Mouse (Mus musculus): ENCODE data around the gene Klhl12. TPM values are rescaled to one million over a fixed set of nuclear protein-coding genes. Genes with fewer than 3 reads are reported as not detected.
A peak's percentile ranks its signal among the peaks of the same experiment; 100 is the strongest.
"Not testable (repeated sequence)": the region's sequence is repeated elsewhere in the genome, so short reads cannot be mapped to it uniquely, and the experiment has no call there.

Klhl12 gene
- 10 to 100 TPM; 14.4 to 15.1 TPM for total RNA-seq (2021)
- long read RNA-seq, experiment 1, partial matches to known transcripts = 4 of 6 reads
- long read RNA-seq, experiment 1, other reads (novel, unspliced or antisense) = 1 of 6 reads
- long read RNA-seq, experiment 2, transcript Klhl12-201 (12 exons, 3,408 nt) = major isoform, 6 of 17 reads
- long read RNA-seq, experiment 2, partial matches to known transcripts = 10 of 17 reads
- long read RNA-seq, experiment 2, other reads (novel, unspliced or antisense) = 1 of 17 reads

DNA sequence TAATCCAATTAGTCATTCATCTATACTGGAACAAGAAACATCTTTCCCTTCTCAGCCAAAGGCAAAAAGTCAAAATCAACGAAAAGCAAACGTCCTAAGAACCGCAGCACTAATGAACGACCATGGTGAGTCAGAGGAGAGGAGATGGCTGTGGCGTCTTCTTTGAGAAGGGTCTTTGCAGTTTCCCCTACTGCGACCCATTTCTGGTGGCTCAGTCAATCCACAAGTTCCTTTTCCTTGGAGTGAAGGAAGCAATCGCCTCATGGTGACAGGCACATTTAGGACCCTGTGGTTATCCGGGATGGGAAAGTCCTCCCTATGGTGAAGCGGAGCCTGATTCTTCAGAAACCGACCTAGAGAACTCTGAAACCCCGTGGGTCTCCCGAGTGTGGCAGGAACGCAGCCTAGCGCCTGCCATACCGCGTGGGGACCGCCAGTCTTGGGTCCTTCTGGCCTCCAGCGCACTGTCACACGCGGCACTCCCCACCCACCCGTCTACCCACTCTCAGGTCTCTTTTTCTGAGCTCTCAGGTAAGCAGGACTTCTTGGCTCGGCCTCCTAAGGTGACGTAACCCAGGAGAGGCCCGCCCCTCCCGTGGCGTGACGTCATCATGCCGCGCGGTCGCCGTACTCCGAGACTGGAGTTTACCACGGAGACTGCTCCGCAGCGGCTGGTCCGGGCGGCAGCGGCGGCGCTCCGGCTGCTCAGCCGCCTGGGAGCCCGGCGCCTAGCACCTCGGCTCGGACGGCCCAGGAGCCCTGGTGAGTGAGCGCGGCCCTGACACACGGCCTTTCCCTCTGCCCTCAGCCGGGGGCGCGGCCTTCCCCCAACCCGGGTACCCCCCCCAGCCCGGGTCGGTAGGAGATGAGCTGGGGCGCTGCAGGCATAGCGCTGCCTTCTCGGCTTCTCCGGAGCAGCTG lies at the start of gene Klhl12:
Gene Klhl12, plus strand, starts transcription at position 628 of the 921 bp plus-strand sequence.
- intact Hi-C loops (cut with DNase I) = loop anchor here (2.0 to 5.0 kb wide), 3 partner anchors 38 to 94 kb away; partner anchors contain the start of gene Tmem183a
- peak; percentile 89 to 92 for DNase-seq

DNA sequence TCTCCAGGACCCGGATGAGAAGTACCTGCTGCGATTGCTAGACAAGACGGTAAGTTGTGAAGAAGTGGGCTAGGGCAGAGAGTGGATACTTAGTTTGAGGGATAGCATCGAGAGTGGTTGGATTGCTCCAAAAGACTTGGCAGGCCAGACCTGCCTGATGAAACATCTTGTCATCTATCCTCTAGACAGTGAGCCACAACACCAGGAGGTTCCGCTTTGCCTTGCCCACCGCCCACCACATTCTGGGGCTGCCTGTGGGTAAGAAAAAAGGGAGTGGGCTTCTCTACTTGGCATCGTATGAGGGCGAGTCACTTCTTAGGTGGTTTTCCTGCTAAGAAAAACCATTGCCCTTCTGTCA lies 48.9 kb upstream of the Klhl12 start:
- no peak for DNase-seq
- intact Hi-C loops (cut with DNase I) = no loop called here

DNA sequence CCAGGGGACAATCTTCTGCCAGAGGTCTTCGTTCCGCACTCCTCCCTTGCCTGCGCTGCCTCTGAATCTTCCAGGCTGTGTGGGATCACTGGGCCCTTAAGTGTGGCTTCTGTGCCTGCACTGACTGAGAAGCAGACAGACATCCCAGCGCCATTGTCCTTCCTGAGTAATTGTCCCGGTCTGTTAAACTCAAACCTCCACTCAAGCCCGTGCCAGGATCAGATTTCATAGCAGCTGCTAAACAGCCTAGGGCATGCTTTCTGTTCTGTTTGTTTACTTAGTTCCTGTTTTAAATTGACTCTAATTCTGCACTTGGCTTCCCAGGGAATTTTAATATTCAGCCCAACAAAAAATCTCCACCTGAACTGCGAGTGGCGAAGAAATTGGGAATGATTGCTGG lies 47.3 kb upstream of the Klhl12 start:
- DNase-seq = no peak
- intact Hi-C loops (cut with DNase I) = no loop called here

DNA sequence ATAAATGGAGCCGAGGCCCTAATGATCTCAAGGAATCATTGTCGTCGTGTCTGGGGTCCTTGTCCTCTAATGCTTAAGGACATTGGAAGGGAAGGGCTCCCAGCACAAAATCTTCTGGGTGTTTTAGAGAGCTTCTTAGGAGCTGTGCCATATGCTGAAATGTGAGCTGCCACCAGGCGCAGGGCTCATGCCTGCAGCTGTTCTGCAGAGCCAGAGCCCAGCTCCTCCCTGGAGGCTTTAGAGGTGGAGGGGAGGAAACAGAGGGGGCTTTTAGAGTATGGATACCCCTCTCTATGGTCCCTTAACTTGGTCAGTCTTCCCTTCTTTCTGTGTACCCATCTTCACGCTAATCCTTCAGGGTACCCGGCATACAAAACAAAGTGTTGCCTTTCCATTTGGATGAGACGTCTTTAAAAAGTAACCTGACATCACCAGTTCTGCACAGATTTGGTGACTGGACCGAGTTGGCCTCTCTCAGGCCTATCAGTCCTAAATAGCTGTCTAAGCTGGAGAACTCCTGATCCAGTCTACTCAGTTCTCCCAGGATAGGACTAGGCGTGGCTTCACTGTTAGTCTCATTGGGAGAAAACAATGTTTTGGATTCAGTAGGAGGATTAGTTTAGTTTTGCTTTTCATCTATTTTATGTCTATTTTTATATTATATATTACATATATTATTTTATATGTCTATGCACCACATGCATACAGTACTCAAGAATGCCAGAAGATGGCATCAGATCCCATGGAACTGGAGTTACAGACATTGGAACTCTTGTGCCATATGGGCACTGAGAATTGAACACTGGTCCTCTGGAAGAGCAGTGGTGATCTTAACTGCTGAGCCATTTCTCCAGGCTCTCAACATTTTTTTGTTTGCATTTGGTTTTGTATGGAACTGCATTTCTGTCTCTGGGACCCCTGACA lies 43.4 kb upstream of the Klhl12 start:
- peak in 1 of 2 experiments; percentile 27 for DNase-seq
- intact Hi-C loops (cut with DNase I) = no loop called here

DNA sequence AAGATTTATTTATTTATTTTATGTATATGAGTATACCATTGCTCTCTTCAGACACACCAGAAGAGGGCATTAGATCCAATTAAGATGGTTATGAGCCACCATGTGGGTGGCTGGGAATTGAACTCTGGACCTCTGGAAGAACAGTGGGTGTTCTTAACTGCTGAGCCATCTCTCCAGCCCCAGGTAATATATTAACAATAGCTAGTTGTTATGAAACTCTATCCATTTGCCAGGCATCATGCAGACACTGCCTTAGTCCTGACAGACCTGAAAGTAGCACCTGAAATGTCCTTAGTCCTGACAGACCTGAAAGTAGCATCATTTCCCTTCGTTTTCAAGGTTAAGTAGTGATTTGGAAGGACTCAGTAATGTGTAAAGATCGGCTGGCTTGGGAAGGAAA lies 41.3 kb upstream of the Klhl12 start:
- intact Hi-C loops (cut with DNase I) = no loop called here
- no peak for DNase-seq

DNA sequence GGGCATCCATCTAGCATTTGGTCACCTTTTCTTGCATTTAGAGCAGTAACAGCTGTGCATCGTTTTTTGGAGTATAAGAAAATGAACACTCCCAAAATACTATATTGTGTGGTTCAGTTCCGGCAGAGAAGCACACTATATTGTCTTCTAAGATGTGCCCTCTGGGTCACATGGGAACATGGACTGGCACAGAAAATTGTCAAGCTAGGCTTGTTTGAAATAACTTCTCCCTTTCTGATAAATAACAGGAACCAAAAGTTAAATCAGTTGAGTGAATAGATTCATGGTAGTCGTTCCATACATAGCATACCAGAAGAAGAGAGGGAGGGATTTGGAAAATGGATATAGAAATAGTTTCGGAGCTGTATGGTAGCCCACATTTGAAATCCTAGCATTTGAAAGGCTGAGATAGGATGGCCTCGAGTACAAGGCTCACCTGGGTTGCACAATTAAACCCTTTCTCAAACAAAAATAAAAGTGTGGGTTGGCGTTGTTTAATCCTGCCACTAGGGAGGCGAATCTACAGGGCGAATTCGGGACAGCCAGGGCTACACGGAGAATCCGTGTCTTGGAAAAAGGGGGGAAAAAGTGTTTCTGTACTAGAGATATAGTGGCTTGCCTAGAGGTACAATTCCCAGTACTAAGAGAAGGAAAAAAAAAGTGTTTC lies 40.7 kb upstream of the Klhl12 start:
- intact Hi-C loops (cut with DNase I) = loop anchor here (5.0 kb wide), 1 partner anchor 47 kb away; no protein-coding TSS in a partner anchor
- DNase-seq = no peak

DNA sequence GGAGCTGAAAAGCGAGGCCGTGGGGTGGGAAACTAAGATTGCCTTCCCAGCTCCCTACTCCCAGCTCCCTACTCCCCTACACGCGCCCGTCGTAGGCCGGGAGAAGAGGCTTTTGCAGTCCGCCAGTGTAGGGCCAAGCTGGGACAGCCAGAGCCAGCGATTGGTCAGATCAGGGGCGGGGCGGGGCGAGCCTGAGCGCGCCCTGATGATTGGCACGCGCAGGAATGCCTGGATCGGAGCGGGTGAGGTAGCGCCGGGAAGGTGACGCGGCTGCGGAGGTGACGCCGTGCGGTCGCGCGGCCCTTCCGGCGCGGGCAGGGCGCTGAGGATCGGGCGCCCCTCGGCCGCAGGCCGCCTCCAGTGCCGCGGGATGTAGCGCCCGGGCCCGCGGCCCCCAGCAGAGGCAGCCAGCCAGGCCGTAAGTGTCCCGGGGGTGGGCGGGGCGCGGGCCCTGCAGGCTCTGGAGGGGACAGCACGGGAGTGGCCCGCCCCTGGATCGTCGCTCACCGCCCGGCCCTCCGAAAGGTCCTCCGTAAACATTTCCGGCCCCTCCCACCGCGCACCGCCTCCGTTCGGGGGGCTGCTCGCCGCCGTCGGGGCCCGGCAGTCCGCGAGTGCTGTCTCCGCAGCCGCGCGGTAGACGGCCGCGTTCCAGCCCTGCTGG lies 40.0 kb upstream of the Klhl12 start, which contains the start of gene Adipor1:
Gene Adipor1, plus strand, starts transcription at position 211 of the 664 bp plus-strand sequence.
- intact Hi-C loops (cut with DNase I) = loop anchor here (5.0 kb wide), 1 partner anchor 48 kb away; no protein-coding TSS in a partner anchor
- DNase-seq = peak; percentile 91 to 97

DNA sequence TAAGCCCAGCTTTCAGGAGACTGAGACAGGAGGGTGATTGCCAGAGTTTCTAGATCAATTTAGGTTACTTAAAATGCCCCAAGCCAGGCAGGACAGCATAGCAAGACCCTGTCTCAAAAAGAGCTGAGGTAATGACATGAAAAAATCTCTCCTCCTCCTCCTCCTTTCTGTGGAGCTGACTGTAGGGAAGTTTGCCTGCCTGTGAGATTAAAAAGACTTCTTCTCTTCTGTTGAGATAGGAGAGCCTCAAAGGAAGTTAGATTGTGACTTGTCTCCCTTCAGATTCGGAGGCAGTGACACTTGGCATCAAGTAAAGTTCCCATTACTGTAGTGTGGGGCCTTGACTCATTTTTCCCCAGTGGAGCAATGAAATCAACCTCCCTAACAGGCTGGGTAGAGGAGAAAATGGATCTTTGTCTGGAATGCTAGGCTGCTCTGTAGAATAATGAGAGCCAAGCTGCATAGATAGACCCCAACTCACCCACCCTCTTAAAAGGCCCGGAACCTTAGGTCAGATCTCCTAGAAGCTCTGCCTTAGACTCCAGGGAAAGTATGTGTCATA lies 36.8 kb upstream of the Klhl12 start:
- intact Hi-C loops (cut with DNase I) = loop anchor here (5.0 kb wide), 1 partner anchor 51 kb away; no protein-coding TSS in a partner anchor
- DNase-seq = no peak

DNA sequence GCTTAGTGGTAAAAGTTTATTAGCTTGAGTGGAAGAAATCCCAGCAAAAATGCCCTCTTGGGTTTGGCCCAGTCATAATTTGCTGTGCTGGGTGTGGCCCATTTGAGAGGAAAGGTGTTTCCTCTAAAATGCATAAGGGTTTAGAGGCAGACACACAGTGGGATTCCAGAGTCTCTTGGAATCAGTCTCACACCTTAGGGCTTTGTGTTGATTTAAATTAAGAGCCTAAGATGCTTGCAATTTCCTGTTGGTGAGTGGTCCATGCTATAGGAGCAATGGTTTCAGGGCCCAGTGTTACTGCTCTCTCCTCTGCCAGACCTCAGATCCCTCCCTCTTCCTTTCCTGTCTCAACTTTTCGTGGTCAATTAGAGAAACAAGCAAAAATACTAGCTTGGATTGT lies 36.2 kb upstream of the Klhl12 start:
- DNase-seq = no peak
- intact Hi-C loops (cut with DNase I) = loop anchor here (5.0 kb wide), 1 partner anchor 52 kb away; no protein-coding TSS in a partner anchor

DNA sequence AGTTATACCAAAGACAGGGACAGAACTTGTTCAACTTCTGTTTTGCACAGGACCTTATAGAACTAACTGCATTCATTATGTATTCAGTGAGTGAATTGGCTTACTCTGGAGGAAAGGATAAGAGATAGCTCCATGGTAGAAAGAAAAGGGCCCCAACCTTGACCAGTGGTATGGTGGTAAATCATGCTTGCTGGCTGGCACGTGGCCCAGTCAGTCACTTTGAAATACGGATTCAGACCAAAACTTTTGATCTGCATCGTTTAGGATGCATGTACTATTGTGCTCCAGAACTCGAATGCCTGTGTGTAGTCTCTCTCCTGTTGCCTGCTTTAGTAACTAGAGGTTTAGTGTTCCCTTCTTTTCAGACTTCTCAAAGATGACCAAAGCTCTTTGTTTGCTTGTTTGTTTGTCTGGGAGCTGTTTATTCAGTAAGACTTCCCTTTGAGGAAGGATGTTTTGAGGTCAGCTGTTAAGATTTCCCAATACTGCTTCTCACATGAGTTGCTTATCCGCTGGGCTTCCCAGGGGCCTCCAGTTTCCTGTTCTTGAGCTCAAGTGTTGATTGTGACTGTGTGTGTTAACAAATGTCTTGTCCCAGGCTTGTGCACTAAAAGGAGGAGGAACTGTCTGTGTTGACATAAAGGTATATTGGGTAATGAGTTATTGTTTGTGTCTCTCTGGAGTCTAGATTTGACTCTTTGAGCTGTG lies 35.4 kb upstream of the Klhl12 start:
- no peak for DNase-seq
- intact Hi-C loops (cut with DNase I) = loop anchor here (5.0 kb wide), 1 partner anchor 53 kb away; no protein-coding TSS in a partner anchor

DNA sequence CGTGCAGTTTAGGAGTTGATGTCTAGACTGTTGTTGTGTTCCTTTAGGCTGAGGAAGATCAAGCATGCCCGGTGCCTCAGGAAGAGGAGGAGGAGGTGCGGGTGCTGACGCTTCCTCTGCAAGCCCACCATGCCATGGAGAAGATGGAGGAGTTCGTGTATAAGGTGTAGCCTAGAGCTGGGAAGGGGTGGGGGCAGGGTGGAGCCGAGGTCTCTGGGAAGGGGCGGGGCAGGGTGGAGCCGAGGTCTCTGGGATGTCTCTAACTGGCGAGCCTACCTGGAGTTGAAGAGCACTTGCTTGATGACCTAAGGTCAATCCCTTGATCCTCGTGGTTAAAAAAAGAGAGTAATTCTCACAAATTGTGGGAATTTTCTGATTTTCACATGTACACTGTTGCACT lies 31.4 kb upstream of the Klhl12 start:
- DNase-seq = no peak
- intact Hi-C loops (cut with DNase I) = no loop called here

DNA sequence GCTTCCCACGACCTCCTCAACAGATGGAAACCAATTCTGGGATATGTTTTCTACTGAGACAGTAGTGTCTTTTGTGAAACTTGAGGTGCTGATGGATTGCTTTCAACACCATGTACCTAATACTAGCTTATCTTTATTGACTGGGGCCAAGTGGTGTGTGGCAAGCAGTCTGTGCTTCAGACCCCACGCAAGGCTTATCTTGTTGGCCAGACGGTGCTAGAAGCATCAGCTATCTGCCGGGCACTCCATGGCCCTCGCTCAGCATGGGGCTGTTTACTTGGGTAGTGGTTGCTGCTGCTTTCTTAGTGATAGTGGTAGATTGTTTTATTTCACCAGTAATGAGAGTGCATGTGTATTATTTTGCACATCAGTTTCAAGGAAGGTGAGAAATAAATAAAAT lies 29.0 kb upstream of the Klhl12 start:
- intact Hi-C loops (cut with DNase I) = no loop called here
- DNase-seq = no peak

DNA sequence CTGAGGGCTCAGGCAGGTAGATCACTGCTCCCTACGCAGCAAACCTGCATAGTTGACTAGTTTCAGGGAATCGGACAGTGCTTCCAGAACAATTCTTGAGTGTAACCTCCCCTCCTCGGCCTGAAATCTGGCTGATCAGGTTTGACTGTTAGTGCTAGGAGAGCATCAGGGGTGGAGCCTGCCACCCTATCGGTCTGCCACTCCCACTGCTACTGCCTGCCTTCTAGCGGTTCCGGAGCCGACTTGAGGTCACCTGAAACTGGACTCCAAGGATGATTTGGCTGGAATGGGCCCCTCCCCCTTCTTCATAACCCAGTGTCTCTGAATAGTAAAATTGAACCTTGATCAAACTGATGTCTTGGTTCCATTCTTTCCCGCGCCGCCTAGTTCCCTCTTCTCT lies 22.3 kb upstream of the Klhl12 start:
- no peak for DNase-seq
- intact Hi-C loops (cut with DNase I) = no loop called here

DNA sequence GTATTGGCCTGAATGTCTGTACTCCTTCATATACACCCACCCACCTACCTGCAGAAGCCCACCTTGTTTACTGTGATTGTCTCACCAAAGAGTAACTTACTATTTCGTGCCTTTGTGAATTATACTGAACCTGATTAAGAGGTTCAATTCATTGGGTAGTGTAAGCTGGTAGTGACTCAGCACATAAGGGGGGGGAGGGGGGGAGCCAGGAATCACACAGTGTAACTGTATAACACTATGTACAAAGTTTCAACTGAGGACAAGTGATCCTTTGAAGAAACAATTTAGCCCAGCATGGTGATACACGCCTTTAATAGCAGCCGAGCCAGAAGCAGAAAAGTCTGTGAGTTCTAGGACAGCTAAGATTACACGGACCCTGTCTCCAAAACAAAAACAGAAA lies 21.9 kb upstream of the Klhl12 start:
- intact Hi-C loops (cut with DNase I) = no loop called here

DNA sequence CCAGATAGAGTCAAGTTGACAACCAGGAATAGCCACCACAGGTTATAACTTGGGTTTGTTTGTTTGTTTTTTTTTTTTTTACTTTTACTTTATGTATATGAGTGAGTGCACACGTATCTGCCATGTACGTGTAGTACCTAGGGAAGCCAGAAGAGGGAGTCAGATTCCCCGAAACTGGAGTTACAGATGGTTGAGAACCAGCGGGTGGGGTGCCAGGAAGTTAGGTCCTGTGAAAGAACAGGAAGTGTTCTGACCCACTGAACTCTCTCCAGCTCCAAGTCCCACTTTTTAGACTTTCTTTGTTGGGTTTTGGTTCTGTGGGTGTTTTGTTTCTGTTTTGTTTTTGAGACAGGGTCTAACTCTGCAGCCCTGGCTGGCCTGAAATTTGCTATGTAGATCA lies 19.9 kb upstream of the Klhl12 start:
- intact Hi-C loops (cut with DNase I) = no loop called here
- no peak for DNase-seq

More for the DNA sequence above, 21.9 kb upstream of the Klhl12 start:
- no peak for DNase-seq

DNA sequence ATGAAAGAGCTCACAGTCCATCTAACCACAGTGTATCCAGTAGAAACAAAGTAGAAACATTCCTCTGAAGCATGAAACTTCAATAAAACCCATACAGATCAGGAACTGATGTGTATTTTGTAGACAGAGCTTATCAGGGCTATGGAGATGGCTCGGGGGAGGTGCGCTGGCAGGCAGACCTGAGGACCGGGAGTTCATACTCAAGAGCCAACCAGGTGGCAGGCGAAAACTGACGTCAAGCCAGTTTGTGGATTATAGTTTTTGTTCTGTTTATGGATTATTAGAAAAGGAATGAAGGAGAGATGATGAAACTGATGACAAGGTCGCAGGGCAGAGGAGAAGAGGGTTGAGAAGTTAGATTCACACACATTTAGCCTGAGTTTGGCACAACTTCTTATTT lies 14.9 kb upstream of the Klhl12 start:
- intact Hi-C loops (cut with DNase I) = no loop called here
- DNase-seq = no peak

DNA sequence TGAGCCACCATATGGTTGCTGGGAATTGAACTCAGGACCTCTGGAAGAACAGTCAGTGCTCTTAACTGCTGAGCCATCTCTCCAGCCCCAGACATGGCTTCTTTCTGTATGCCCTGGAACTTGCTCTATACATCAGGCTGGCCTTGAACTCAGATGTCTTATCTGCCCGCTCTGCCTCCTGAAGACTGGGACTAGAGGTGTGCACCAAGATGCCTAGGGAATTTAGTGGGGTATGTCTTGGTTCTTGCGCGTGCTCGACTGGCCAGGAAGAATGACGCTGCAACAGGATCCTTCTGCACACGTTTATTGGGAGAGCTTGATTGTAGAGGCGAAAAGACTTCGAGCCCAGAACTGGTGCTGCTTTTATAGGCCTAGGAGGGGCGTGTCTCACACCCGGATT lies 13.6 kb upstream of the Klhl12 start:
- intact Hi-C loops (cut with DNase I); DNase-seq: not testable (repeated sequence)

DNA sequence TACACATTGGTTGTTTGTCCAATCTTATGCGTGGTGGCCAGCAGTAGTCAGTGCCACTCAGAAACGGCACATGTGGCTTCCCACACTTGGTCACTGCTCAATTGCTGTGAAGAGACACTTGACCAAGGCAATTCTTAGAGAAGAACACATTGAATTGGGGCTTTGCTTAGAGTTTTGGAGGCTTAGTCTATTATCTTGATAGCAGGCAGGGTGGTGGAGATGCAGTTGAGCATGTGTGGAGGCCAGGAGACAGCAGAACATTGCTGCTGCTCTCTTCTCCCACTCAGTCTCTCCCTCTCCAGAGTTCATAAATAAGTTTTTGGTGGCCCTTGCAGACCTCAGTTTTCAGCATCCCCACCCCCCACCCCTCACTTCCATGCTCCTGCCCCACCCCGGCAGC lies 12.9 kb upstream of the Klhl12 start:
- intact Hi-C loops (cut with DNase I) = no loop called here

More for the DNA sequence above, 12.9 kb upstream of the Klhl12 start:
- DNase-seq = no peak
